Mouse (Mus musculus): ENCODE results near the gene Il12rb1.

DNA sequence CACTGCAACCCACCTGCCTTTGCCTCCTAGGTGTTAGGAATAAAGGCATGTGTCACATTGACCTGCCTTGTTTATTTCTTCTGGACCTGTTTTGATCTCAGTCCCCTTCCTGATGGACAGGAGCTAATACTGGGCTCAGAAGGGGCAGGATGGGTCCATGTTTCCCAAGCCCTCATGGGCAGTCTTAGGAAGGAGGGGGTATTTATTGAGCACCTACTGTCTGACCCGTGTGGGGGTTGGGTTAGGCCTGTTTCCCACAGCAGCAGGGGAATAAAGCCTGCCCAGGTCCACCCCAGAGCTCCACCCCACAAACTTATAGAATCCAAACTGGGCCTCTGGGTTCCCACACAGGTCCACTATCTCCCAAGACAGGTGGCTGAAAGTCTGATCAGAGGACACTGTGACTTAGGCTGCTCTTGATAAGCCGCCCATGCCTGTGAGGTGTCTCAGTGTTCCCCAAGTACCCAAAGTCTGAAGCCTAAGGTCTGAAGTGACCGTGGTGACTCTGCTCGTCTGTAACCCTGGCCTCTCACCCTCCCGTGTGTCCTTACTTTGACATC lies 35.0 kb downstream of the Il12rb1 start:
- no peak for TF ChIP-seq CTCF (IDR thresholded peaks at IDR 0.05; ENCODE audit: borderline replicate concordance, insufficient read depth, low read depth, low read length)
- TF ChIP-seq POLR2A (IDR thresholded peaks at IDR 0.05; ENCODE audit: borderline replicate concordance, insufficient read depth, low read length) = no peak
